Mouse (Mus musculus): ENCODE measurements around the gene Gm45785. TPM values are rescaled to one million over a fixed set of nuclear protein-coding genes. Genes with fewer than 3 reads are reported as not detected.
A peak's percentile ranks its signal among the peaks of the same experiment; 100 is the strongest.

Gm45785 gene
- polyA plus RNA-seq (2014; fragmentation: Nextera tagmentation; extraction: Ambion mirVana): not detected in 2 replicates

GRCm38 (mm10) chr7:140855860-140856784 is at the start of gene Gm45785:
Gm45785 (minus strand) TSS chr7:140856331.
- DNase-seq (ENCODE audit: low spot score): peak; percentile 96
- WGBS: under 1% methylated on average over 45 of the region's 51 CpGs
- H3K36me3 ChIP-seq (ENCODE audit: control insufficient read depth, insufficient read depth, low read length): peaks cover 62% of the 10 kb centered on the region

GRCm38 (mm10) chr7:140905642-140906081 is 49.5 kb upstream of the Gm45785 start:
- WGBS: 73% methylated on average over 2 of the region's 2 CpGs
- no peak overlapping the region for H3K9ac ChIP-seq (ENCODE audit: low read depth, low read length)
- H3K4me1 ChIP-seq (ENCODE audit: control insufficient read depth, insufficient read depth, low read length): no peaks in the 10 kb centered on the region
- no peak overlapping the region for H3K4me3 ChIP-seq (ENCODE audit: low read depth, low read length)
- no peaks in the 10 kb centered on the region for H3K36me3 ChIP-seq (ENCODE audit: control insufficient read depth, insufficient read depth, low read length)
- no peak overlapping the region for H3K27ac ChIP-seq (replicated peaks; ENCODE audit: low read depth, low read length)
- H3K27me3 ChIP-seq (replicated peaks; ENCODE audit: control insufficient read depth, insufficient read depth, low read length): no peaks in the 10 kb centered on the region
- no peak overlapping the region for H3K4me2 ChIP-seq (ENCODE audit: low read depth, low read length)
- ATAC-seq (ENCODE audit: low read depth) (no peak), DNase-seq (ENCODE audit: low spot score) (no peak)
- H3K9me3 ChIP-seq (ENCODE audit: control insufficient read depth, low read length): no peaks in the 10 kb centered on the region

More at GRCm38 (mm10) chr7:140855860-140856784, at the start of gene Gm45785:
- Histone ChIP-seq H3K4me1 (ENCODE audit: control insufficient read depth, insufficient read depth, low read length) (peaks cover 21% of the 10 kb centered on the region), H3K27me3 (replicated peaks; ENCODE audit: control insufficient read depth, insufficient read depth, low read length) (no peaks in the 10 kb centered on the region), H3K9ac (ENCODE audit: low read depth, low read length) (peak within 1 kb of the TSS; percentile 92), H3K4me2 (ENCODE audit: low read depth, low read length) (peak within 1 kb of the TSS; percentile 97), H3K9me3 (ENCODE audit: control insufficient read depth, low read length) (no peaks in the 10 kb centered on the region), H3K27ac (replicated peaks; ENCODE audit: low read depth, low read length) (peak within 1 kb of the TSS; percentile 93), H3K4me3 (ENCODE audit: low read depth, low read length) (peak within 1 kb of the TSS; percentile 89)
- ATAC-seq (ENCODE audit: low read depth): peak; percentile 83

GRCm38 (mm10) chr7:140903212-140903611 is 47.1 kb upstream of the Gm45785 start:
- Histone ChIP-seq H3K9ac (ENCODE audit: low read depth, low read length) (no peak overlapping the region; the same call in 1 of the 2 replicates), H3K4me3 (ENCODE audit: low read depth, low read length) (no peak overlapping the region), H3K27ac (replicated peaks; ENCODE audit: low read depth, low read length) (no peak overlapping the region), H3K36me3 (ENCODE audit: control insufficient read depth, insufficient read depth, low read length) (peaks cover 13% of the 10 kb centered on the region), H3K9me3 (ENCODE audit: control insufficient read depth, low read length) (no peaks in the 10 kb centered on the region), H3K4me1 (ENCODE audit: control insufficient read depth, insufficient read depth, low read length) (no peaks in the 10 kb centered on the region), H3K27me3 (replicated peaks; ENCODE audit: control insufficient read depth, insufficient read depth, low read length) (no peaks in the 10 kb centered on the region), H3K4me2 (ENCODE audit: low read depth, low read length) (no peak overlapping the region)
- DNase-seq (ENCODE audit: low spot score) (peak; percentile 60), ATAC-seq (ENCODE audit: low read depth) (peak; percentile 31)
- 19% methylated on average over 13 of the region's 13 CpGs for WGBS

- Histone ChIP-seq H3K4me2 (ENCODE audit: low read depth, low read length) (no peak overlapping the region), H3K4me3 (ENCODE audit: low read depth, low read length) (no peak overlapping the region), H3K36me3 (ENCODE audit: control insufficient read depth, insufficient read depth, low read length) (peaks cover 22% of the 10 kb centered on the region), H3K4me1 (ENCODE audit: control insufficient read depth, insufficient read depth, low read length) (no peaks in the 10 kb centered on the region), H3K27ac (replicated peaks; ENCODE audit: low read depth, low read length) (no peak overlapping the region), H3K27me3 (replicated peaks; ENCODE audit: control insufficient read depth, insufficient read depth, low read length) (no peaks in the 10 kb centered on the region), H3K9ac (ENCODE audit: low read depth, low read length) (peak overlapping the region; percentile 48), H3K9me3 (ENCODE audit: control insufficient read depth, low read length) (no peaks in the 10 kb centered on the region)
- ATAC-seq (ENCODE audit: low read depth) (peak; percentile 59; the same call in 1 of the 2 replicates), DNase-seq (ENCODE audit: low spot score) (peak; percentile 30)
- 55% methylated on average over 15 of the region's 15 CpGs for WGBS
Measured at GRCm38 (mm10) chr7:140902036-140902875, 46.1 kb upstream of the Gm45785 start.

GRCm38 (mm10) chr7:140900220-140900619 is 44.1 kb upstream of the Gm45785 start, which contains the start of gene Cox8b:
Cox8b (minus strand) TSS chr7:140900446.
- Histone ChIP-seq H3K9me3 (ENCODE audit: control insufficient read depth, low read length) (no peaks in the 10 kb centered on the region), H3K4me2 (ENCODE audit: low read depth, low read length) (no peak within 1 kb of the TSS), H3K27me3 (replicated peaks; ENCODE audit: control insufficient read depth, insufficient read depth, low read length) (no peaks in the 10 kb centered on the region), H3K4me1 (ENCODE audit: control insufficient read depth, insufficient read depth, low read length) (no peaks in the 10 kb centered on the region), H3K4me3 (ENCODE audit: low read depth, low read length) (no peak within 1 kb of the TSS), H3K9ac (ENCODE audit: low read depth, low read length) (no peak within 1 kb of the TSS), H3K36me3 (ENCODE audit: control insufficient read depth, insufficient read depth, low read length) (peaks cover 39% of the 10 kb centered on the region), H3K27ac (replicated peaks; ENCODE audit: low read depth, low read length) (no peak within 1 kb of the TSS)
- ATAC-seq (ENCODE audit: low read depth) (no peak), DNase-seq (ENCODE audit: low spot score) (no peak)
- 78% methylated on average over 10 of the region's 10 CpGs for WGBS

GRCm38 (mm10) chr7:140899121-140899520 is 43.0 kb upstream of the Gm45785 start:
- H3K27ac ChIP-seq (replicated peaks; ENCODE audit: low read depth, low read length): no peak overlapping the region
- ATAC-seq (ENCODE audit: low read depth) (no peak), DNase-seq (ENCODE audit: low spot score) (no peak)
- WGBS: 85% methylated on average over 3 of the region's 3 CpGs
- no peak overlapping the region for H3K4me2 ChIP-seq (ENCODE audit: low read depth, low read length)
- H3K4me3 ChIP-seq (ENCODE audit: low read depth, low read length): no peak overlapping the region
- H3K4me1 ChIP-seq (ENCODE audit: control insufficient read depth, insufficient read depth, low read length): no peaks in the 10 kb centered on the region
- H3K9ac ChIP-seq (ENCODE audit: low read depth, low read length): no peak overlapping the region
- no peaks in the 10 kb centered on the region for H3K9me3 ChIP-seq (ENCODE audit: control insufficient read depth, low read length)
- H3K27me3 ChIP-seq (replicated peaks; ENCODE audit: control insufficient read depth, insufficient read depth, low read length): no peaks in the 10 kb centered on the region
- peaks cover 48% of the 10 kb centered on the region for H3K36me3 ChIP-seq (ENCODE audit: control insufficient read depth, insufficient read depth, low read length)

GRCm38 (mm10) chr7:140897863-140898262 is 41.7 kb upstream of the Gm45785 start:
- peaks cover 59% of the 10 kb centered on the region for H3K36me3 ChIP-seq (ENCODE audit: control insufficient read depth, insufficient read depth, low read length)
- WGBS: 77% methylated on average over 7 of the region's 7 CpGs

GRCm38 (mm10) chr7:140894611-140895010 is 38.5 kb upstream of the Gm45785 start:
- no peaks in the 10 kb centered on the region for H3K9me3 ChIP-seq (ENCODE audit: control insufficient read depth, low read length)
- H3K9ac ChIP-seq (ENCODE audit: low read depth, low read length): no peak overlapping the region
- WGBS: 98% methylated on average over 3 of the region's 3 CpGs
- no peak overlapping the region for H3K4me3 ChIP-seq (ENCODE audit: low read depth, low read length)
- no peak for ATAC-seq (ENCODE audit: low read depth)
- no peak overlapping the region for H3K27ac ChIP-seq (replicated peaks; ENCODE audit: low read depth, low read length)
- H3K4me2 ChIP-seq (ENCODE audit: low read depth, low read length): no peak overlapping the region
- H3K36me3 ChIP-seq (ENCODE audit: control insufficient read depth, insufficient read depth, low read length): peaks cover 78% of the 10 kb centered on the region
- DNase-seq (ENCODE audit: low spot score): no peak
- H3K27me3 ChIP-seq (replicated peaks; ENCODE audit: control insufficient read depth, insufficient read depth, low read length): no peaks in the 10 kb centered on the region
- no peaks in the 10 kb centered on the region for H3K4me1 ChIP-seq (ENCODE audit: control insufficient read depth, insufficient read depth, low read length)

More at GRCm38 (mm10) chr7:140897863-140898262, 41.7 kb upstream of the Gm45785 start:
- Histone ChIP-seq H3K4me1 (ENCODE audit: control insufficient read depth, insufficient read depth, low read length) (no peaks in the 10 kb centered on the region), H3K9me3 (ENCODE audit: control insufficient read depth, low read length) (no peaks in the 10 kb centered on the region), H3K27me3 (replicated peaks; ENCODE audit: control insufficient read depth, insufficient read depth, low read length) (no peaks in the 10 kb centered on the region), H3K4me3 (ENCODE audit: low read depth, low read length) (no peak overlapping the region), H3K9ac (ENCODE audit: low read depth, low read length) (no peak overlapping the region), H3K4me2 (ENCODE audit: low read depth, low read length) (no peak overlapping the region), H3K27ac (replicated peaks; ENCODE audit: low read depth, low read length) (no peak overlapping the region)
- ATAC-seq (ENCODE audit: low read depth) (peak; percentile 53; the same call in 1 of the 2 replicates), DNase-seq (ENCODE audit: low spot score) (peak; percentile 26)

Data from embryonic facial prominence, embryonic 14.5 days (tissue).